Mouse (Mus musculus) ES-Bruce4 (cell line): Measurements from ENCODE around the gene Fhit. TPM values are rescaled to one million over a fixed set of nuclear protein-coding genes. Genes with fewer than 3 reads are reported as not detected.

Experiments used
- H3K27ac ChIP-seq: 2 replicates; pipeline ENCODE4 v1.5.1; 2012; ENCODE audit warnings: low read length, inconsistent platforms; ENCODE audit not compliant: insufficient read depth
- H3K27me3 ChIP-seq: 2 replicates; pipeline ENCODE4 v1.6.1; 2012; ENCODE audit warnings: mild to moderate bottlenecking, low read length, inconsistent platforms; ENCODE audit not compliant: control insufficient read depth, poor library complexity, insufficient read depth, severe bottlenecking
- H3K36me3 ChIP-seq: 2 replicates; pipeline ENCODE4 v1.6.1; 2012; ENCODE audit warnings: inconsistent platforms, mild to moderate bottlenecking, low read length, moderate library complexity; ENCODE audit not compliant: control insufficient read depth, poor library complexity, insufficient read depth, severe bottlenecking
- H3K4me1 ChIP-seq: one replicate; pipeline ENCODE4 v1.8.1; 2011; ENCODE audit warnings: low read length; ENCODE audit not compliant: control insufficient read depth, insufficient read depth
- H3K4me3 ChIP-seq: 2 replicates; pipeline ENCODE4 v1.5.1; 2011; ENCODE audit warnings: low read depth, mild to moderate bottlenecking, low read length
- H3K9ac ChIP-seq: 2 replicates; pipeline ENCODE4 v1.6.1; 2012; ENCODE audit warnings: low read depth, mild to moderate bottlenecking, inconsistent platforms; ENCODE audit not compliant: poor library complexity, severe bottlenecking
- H3K9me3 ChIP-seq: replicated peaks from 2 replicates; pipeline ENCODE4 v1.6.1; 2012; ENCODE audit warnings: mild to moderate bottlenecking, low read length, inconsistent platforms; ENCODE audit not compliant: control insufficient read depth, poor library complexity, insufficient read depth, severe bottlenecking
- CTCF ChIP-seq: IDR thresholded peaks from one replicate; pipeline ENCODE4 v1.8.1; 2011; ENCODE audit warnings: low read depth, low read length
- EP300 ChIP-seq: IDR thresholded peaks from 2 replicates; pipeline ENCODE4 v1.6.1; 2011; ENCODE audit warnings: low read depth, low read length; ENCODE audit not compliant: insufficient read depth
- POLR2A ChIP-seq: IDR thresholded peaks from one replicate; pipeline ENCODE4 v1.8.1; 2011; ENCODE audit warnings: low read length; ENCODE audit not compliant: insufficient read depth
- polyA plus RNA-seq: library from polyadenylated mRNA; stranded (reverse); fragments of >200 nt; gene quantifications from 2 replicates; pipeline ENCODE4 v1.2.4, GENCODE M21; 2011; ENCODE audit warnings: low read depth; ENCODE audit not compliant: missing spikeins, insufficient read depth, insufficient read length

The Fhit gene
- polyA plus RNA-seq, 1 experiment, result not detected

DNA sequence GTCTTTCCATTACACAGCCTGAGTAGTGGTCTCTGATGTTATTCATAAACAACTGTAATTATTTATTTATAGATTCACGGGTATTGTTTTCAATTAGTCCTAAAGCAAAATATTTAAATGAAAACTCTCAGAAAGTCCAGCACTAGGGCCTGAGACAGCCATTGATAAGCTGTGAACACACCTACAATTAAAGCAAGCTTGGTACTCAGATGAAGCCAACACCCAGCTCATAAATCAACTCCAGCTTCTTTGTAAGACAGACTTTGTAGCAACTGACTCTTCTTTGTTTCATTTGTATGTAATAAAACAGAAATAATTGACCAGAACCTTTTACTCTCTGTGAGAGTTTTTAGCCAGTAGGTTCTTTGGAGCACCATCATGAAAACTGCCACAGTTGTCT is 681.2 kb downstream of the Fhit start:
- Histone ChIP-seq H3K27me3 (no peaks in the 10 kb centered on the region; the same call in 1 of the 2 replicates), H3K4me1 (no peaks in the 10 kb centered on the region), H3K9me3 (no peaks in the 10 kb centered on the region), H3K4me3 (no peak overlapping the region), H3K36me3 (no peaks in the 10 kb centered on the region), H3K9ac (no peak overlapping the region), H3K27ac (no peak overlapping the region)
- TF ChIP-seq POLR2A, result no peak
- TF ChIP-seq CTCF, result no peak
- no peak for TF ChIP-seq EP300

DNA sequence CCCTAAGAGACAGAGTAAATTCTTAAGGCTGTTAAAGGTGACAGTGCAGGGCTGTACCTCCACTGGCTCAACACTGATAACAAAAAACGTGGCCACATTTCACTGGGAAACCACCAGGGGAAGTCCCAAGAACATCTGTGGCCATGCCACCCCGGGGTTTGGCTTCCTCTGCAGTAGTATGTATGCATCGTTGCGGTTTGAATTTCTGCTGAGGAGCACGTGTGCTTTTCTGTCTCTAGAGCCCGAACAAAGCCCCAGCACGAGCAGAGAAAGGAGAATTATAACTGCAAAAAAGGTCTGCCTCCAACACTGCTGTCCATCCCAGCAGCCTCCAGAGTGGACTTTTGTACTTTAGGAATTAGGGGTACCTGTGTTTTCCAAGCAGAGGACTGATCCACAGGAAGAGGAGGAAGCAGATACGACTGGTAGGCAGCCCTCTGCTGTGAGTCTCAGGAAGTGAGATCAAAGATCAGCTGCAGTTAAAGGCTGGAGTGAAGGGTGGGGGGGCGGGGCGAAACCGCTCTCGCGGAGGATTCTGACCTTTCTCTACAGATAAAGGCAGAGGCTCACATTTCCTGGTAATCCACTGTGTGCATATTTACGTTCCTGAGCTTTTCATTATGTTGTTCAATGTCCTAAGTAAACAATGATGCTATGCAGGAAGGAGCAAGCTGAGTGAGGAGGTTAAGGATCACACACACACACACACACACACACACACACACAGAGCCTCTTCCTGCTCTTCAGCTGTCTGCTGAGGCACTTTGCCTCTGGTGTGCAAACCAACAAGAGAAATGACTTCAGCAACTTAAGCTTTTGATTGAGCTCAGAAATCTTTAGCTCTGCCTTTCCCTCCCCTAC is 708.6 kb downstream of the Fhit start:
- no peak for TF ChIP-seq EP300
- TF ChIP-seq POLR2A, result no peak
- TF ChIP-seq CTCF, result no peak
- Histone ChIP-seq H3K9me3 (no peaks in the 10 kb centered on the region), H3K27ac (no peak overlapping the region), H3K36me3 (no peaks in the 10 kb centered on the region), H3K4me1 (no peaks in the 10 kb centered on the region), H3K27me3 (no peaks in the 10 kb centered on the region), H3K9ac (no peak overlapping the region), H3K4me3 (no peak overlapping the region)

DNA sequence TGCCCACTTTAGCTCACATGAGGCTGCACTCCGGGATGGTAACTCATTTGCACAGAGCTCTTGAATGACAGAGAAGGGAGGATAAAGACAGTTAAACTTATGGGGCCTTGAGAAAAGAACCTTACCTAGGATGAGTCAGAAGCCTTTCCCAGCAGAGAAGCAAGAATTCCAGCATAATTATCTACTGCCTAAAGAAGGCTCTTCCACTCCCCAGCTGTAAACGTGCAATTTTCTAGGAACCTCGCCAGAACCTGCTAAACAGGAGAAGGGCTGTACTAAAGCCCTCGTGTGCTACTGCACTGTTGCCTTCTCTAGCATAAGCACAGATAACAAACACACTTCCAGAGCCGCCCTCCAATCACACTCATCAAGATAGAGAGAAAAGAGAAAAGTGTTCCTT is 709.6 kb downstream of the Fhit start:
- TF ChIP-seq CTCF, result no peak
- TF ChIP-seq POLR2A, result no peak
- TF ChIP-seq EP300, result no peak
- Histone ChIP-seq H3K27me3 (no peaks in the 10 kb centered on the region), H3K27ac (no peak overlapping the region), H3K4me3 (no peak overlapping the region), H3K36me3 (no peaks in the 10 kb centered on the region), H3K4me1 (no peaks in the 10 kb centered on the region), H3K9ac (no peak overlapping the region), H3K9me3 (no peaks in the 10 kb centered on the region)

DNA sequence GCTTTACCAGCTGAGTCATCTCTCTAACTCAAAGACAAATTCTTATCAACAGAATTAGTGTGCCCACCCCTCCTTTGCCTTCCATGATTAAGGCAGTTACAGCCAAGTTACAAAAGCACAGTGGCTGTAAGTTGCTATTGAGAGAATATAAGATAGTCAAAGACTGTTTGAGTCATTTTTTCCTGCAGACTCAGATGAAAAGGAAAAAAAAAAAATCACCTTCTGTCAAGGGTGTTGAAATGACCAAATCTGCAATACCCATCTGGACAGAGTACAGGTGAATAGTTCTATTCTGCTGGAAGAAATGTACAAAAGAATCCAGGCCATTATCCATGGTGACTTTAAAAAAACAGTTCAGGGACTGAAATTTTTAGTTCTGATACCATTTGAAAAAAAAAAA is 716.5 kb downstream of the Fhit start:
- Histone ChIP-seq H3K4me1 (no peaks in the 10 kb centered on the region), H3K36me3 (no peaks in the 10 kb centered on the region), H3K9me3 (no peaks in the 10 kb centered on the region), H3K9ac (no peak overlapping the region), H3K4me3 (no peak overlapping the region), H3K27me3 (no peaks in the 10 kb centered on the region), H3K27ac (no peak overlapping the region)
- TF ChIP-seq CTCF, result no peak
- TF ChIP-seq POLR2A, result no peak
- no peak for TF ChIP-seq EP300

DNA sequence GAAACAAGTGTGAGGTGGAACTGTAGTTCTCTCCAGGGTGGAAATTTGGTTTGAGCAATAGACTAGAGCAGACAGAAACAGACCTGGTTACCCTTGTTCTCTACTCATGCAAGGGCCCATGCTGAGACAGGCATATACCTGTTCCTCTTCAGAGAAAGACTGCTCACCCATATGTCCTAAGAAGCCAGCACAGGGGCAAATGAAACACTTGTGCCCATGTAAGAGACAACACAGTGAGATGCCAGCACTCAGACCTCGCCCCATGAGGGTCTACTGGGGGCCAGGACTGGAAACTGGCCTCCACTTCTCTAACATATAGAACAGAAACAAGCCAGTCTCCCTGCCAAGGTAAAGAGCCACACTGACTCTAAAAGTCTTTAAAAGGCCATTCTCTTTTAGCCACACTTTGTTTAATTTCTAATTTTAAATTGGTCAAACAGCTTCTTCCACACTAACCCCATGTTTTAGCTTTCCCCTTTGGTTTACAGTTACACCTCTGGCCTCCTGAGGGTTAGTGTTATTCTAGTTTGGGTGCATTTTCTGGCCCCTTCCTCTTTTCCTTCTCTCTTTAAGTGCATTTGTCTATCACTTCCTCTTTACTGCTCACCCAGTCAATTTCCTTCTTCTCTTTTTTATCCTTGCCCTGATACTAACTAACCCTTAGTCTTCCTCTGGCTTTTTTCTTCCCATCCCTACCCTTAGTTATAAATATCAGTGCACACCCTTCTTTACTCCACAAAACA is 722.7 kb downstream of the Fhit start:
- TF ChIP-seq POLR2A (no peak), EP300 (no peak), CTCF (no peak)

DNA sequence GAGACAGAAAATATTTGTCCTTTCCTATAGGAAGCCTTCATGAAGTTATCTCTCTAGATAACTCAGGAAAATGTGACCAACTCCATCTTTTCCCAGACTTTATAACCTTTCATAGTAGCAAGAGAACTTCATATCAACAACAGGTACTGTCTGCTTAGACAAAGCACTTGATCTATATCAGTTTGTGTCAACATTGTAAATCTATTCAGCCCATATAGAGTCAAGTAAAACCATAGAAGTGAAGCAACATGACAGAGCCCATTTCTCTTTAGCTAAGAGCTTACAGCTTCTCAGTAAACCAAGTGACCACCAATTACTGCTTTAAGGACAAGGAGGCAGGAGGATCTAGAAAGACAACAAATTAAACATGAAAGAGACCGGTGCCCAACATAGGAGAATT is 725.6 kb downstream of the Fhit start:
- no peak overlapping the region for H3K4me3 ChIP-seq
- no peak overlapping the region for H3K27ac ChIP-seq
- H3K9me3 ChIP-seq, result no peaks in the 10 kb centered on the region
- H3K9ac ChIP-seq, result no peak overlapping the region
- H3K4me1 ChIP-seq, result no peaks in the 10 kb centered on the region
- no peaks in the 10 kb centered on the region for H3K36me3 ChIP-seq
- H3K27me3 ChIP-seq, result no peaks in the 10 kb centered on the region; the same call in 1 of the 2 replicates
- TF ChIP-seq EP300 (no peak), POLR2A (no peak), CTCF (no peak)

More for the DNA sequence above, 722.7 kb downstream of the Fhit start:
- H3K27ac ChIP-seq, result no peak overlapping the region
- no peaks in the 10 kb centered on the region for H3K9me3 ChIP-seq
- H3K4me3 ChIP-seq, result no peak overlapping the region
- H3K27me3 ChIP-seq, result no peaks in the 10 kb centered on the region
- H3K4me1 ChIP-seq, result no peaks in the 10 kb centered on the region
- H3K9ac ChIP-seq, result no peak overlapping the region
- H3K36me3 ChIP-seq, result no peaks in the 10 kb centered on the region
